Mouse (Mus musculus) myocyte (in vitro differentiated cells): ENCODE measurements around the gene Tnrc6c.

ENCODE experiments used
- CEBPB ChIP-seq: IDR thresholded peaks from 2 replicates; pipeline ENCODE4 v1.6.1; 2011; ENCODE audit warnings: mild to moderate bottlenecking, moderate library complexity; ENCODE audit not compliant: poor library complexity, insufficient read depth, severe bottlenecking
- E2F4 ChIP-seq: IDR thresholded peaks from one replicate; pipeline ENCODE4 v1.6.1; 2011; ENCODE audit warnings: mild to moderate bottlenecking, control low read depth, moderate library complexity; ENCODE audit not compliant: insufficient read depth
- MAX ChIP-seq: IDR thresholded peaks from one replicate; pipeline ENCODE4 v1.6.1; 2011; ENCODE audit warnings: low read depth, mild to moderate bottlenecking, control low read depth
- MYOD1 ChIP-seq, 3 experiments: IDR thresholded peaks; one replicate each; pipeline ENCODE4 v1.6.1; 2011; ENCODE audit warnings: control low read depth in 2 of 3, low read depth in 2 of 3, mild to moderate bottlenecking in 2 of 3, moderate library complexity in 1 of 3; ENCODE audit not compliant: insufficient read length in 2 of 3, control insufficient read depth in 1 of 3
- MYOG ChIP-seq, 3 experiments: IDR thresholded peaks; one replicate each; pipeline ENCODE4 v1.6.1; 2011; ENCODE audit warnings: control low read depth in 2 of 3, low read depth in 2 of 3, mild to moderate bottlenecking in 2 of 3; ENCODE audit not compliant: insufficient read length in 2 of 3, control insufficient read depth in 1 of 3, insufficient read depth in 1 of 3
- POLR2A ChIP-seq: IDR thresholded peaks from one replicate; pipeline ENCODE4 v1.6.1; 2011; ENCODE audit warnings: low read depth, mild to moderate bottlenecking, control low read depth, moderate library complexity; ENCODE audit not compliant: insufficient read length
- POLR2AphosphoS2 ChIP-seq: IDR thresholded peaks from one replicate; pipeline ENCODE4 v1.6.1; 2011; ENCODE audit warnings: low read depth, control low read depth; ENCODE audit not compliant: insufficient read length
- REST ChIP-seq: IDR thresholded peaks from one replicate; pipeline ENCODE4 v1.6.1; 2011; ENCODE audit warnings: mild to moderate bottlenecking, control low read depth, moderate library complexity; ENCODE audit not compliant: insufficient read depth, insufficient read length
- SRF ChIP-seq: IDR thresholded peaks from one replicate; pipeline ENCODE4 v1.6.1; 2011; ENCODE audit warnings: low read depth; ENCODE audit not compliant: control insufficient read depth, insufficient read length
- TCF12 ChIP-seq: IDR thresholded peaks from one replicate; pipeline ENCODE4 v1.6.1; 2011; ENCODE audit warnings: mild to moderate bottlenecking, control low read depth; ENCODE audit not compliant: poor library complexity, insufficient read depth, severe bottlenecking
- TCF3 ChIP-seq: IDR thresholded peaks from one replicate; pipeline ENCODE4 v1.6.1; 2011; ENCODE audit warnings: low read depth, control low read depth; ENCODE audit not compliant: insufficient read length
- USF1 ChIP-seq: IDR thresholded peaks from one replicate; pipeline ENCODE4 v1.6.1; 2011; ENCODE audit warnings: low read depth, mild to moderate bottlenecking, control low read depth, moderate library complexity

DNA sequence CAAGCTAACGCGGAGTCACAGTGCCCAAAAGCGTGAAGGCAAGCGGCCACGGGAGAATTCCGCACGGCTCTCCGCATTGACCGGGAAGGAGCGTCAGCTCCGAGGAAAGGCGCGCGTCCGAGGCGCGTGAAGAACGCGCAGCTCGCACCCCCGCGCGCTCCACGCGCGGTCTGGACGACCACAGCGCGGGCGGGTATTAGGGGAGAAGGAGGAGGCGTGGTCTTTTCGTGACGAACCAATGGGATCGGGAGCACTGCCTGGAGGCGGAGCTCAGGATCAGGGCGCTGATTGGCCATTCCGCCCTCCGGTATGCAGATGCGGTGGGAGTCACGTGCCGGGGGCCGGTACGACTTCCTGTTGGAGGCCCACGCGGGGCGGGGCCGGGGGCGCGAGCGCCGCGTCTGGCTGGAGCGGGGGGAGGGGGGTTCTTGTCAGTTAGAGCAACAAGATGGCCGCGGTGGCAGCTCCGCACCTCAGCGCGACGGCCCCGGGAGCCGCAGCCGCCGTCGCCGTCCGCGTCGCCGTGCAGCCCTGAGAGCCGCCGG lies 363 bp downstream of the Tnrc6c start:
- TF ChIP-seq POLR2AphosphoS2 = peak; percentile 94
- peak; percentile 80 for TF ChIP-seq POLR2A
- TF ChIP-seq USF1 = peak; percentile 97
- TF ChIP-seq MYOD1 (IDR thresholded peaks at IDR 0.05; ENCODE audit: control insufficient read depth in 1 of 3, insufficient read length in 2 of 3, low read depth in 2 of 3) = no peak
- no peak for TF ChIP-seq TCF12
- TF ChIP-seq MYOG (IDR thresholded peaks at IDR 0.05; ENCODE audit: control insufficient read depth in 1 of 3, insufficient read depth in 1 of 3, insufficient read length in 2 of 3, low read depth in 2 of 3) = peak in 1 of 3 experiments; percentile 11
- TF ChIP-seq MAX = no peak
- TF ChIP-seq E2F4 = peak; percentile 37
- TF ChIP-seq SRF = no peak
- TF ChIP-seq TCF3 = no peak
- no peak for TF ChIP-seq CEBPB
- TF ChIP-seq REST = peak; percentile 25
